Mouse (Mus musculus): ENCODE data around the gene 6030408B16Rik. TPM values are rescaled to one million over a fixed set of nuclear protein-coding genes. Genes with fewer than 3 reads are reported as not detected.

Gene 6030408B16Rik
- polyA plus RNA-seq, 1 experiment from 2014 or later: 0.66 TPM

- H3K4me1 ChIP-seq (replicated peaks): peaks cover 20% of the 10 kb centered on the region
- H3K4me2 ChIP-seq: no peak overlapping the region
- no peaks in the 10 kb centered on the region for H3K9me3 ChIP-seq
- peaks cover 22% of the 10 kb centered on the region; the same call in 1 of the 2 replicates for H3K27me3 ChIP-seq
- no peaks in the 10 kb centered on the region for H3K36me3 ChIP-seq
- H3K9ac ChIP-seq: no peak overlapping the region
- H3K27ac ChIP-seq: no peak overlapping the region
- WGBS: 89% methylated on average over 7 of the region's 7 CpGs
- no peak overlapping the region for H3K4me3 ChIP-seq
- ATAC-seq (ENCODE audit: low FRiP score): no peak
These were observed 37.1 kb upstream of the 6030408B16Rik start for GRCm38 (mm10) chr15:101255842-101256462.

GRCm38 (mm10) chr15:101256463-101257206, 36.4 kb upstream of the 6030408B16Rik start:
- Histone ChIP-seq H3K9ac (no peak overlapping the region), H3K4me3 (no peak overlapping the region), H3K27me3 (peaks cover 17% of the 10 kb centered on the region; the same call in 1 of the 2 replicates), H3K4me2 (no peak overlapping the region), H3K36me3 (no peaks in the 10 kb centered on the region), H3K9me3 (no peaks in the 10 kb centered on the region), H3K27ac (no peak overlapping the region), H3K4me1 (replicated peaks) (peaks cover 20% of the 10 kb centered on the region)
- WGBS: 83% methylated on average over 14 of the region's 14 CpGs
- ATAC-seq (ENCODE audit: low FRiP score): no peak

GRCm38 (mm10) chr15:101258420-101258819, 34.6 kb upstream of the 6030408B16Rik start:
- no peak for ATAC-seq (ENCODE audit: low FRiP score)
- H3K4me3 ChIP-seq: no peak overlapping the region
- H3K9ac ChIP-seq: no peak overlapping the region
- no peaks in the 10 kb centered on the region for H3K9me3 ChIP-seq
- 87% methylated on average over 11 of the region's 11 CpGs for WGBS
- 0 out of 2 replicates have a peak, but pooled peaks cover 10% of the 10 kb centered on the region for H3K27me3 ChIP-seq
- H3K4me2 ChIP-seq: no peak overlapping the region
- H3K27ac ChIP-seq: no peak overlapping the region
- peaks cover 20% of the 10 kb centered on the region for H3K4me1 ChIP-seq (replicated peaks)
- no peaks in the 10 kb centered on the region for H3K36me3 ChIP-seq

GRCm38 (mm10) chr15:101259922-101260321, 33.1 kb upstream of the 6030408B16Rik start:
- Histone ChIP-seq H3K27me3 (peaks cover 18% of the 10 kb centered on the region; the same call in 1 of the 2 replicates), H3K4me1 (replicated peaks) (peaks cover 8% of the 10 kb centered on the region), H3K9ac (no peak overlapping the region), H3K4me2 (no peak overlapping the region), H3K36me3 (no peaks in the 10 kb centered on the region), H3K27ac (no peak overlapping the region), H3K9me3 (no peaks in the 10 kb centered on the region), H3K4me3 (no peak overlapping the region)
- 74% methylated on average over 3 of the region's 3 CpGs for WGBS
- no peak for ATAC-seq (ENCODE audit: low FRiP score)

- ATAC-seq (ENCODE audit: low FRiP score): no peak; the same call in 1 of the 2 replicates
- Histone ChIP-seq H3K4me3 (no peak overlapping the region), H3K4me2 (no peak overlapping the region), H3K36me3 (no peaks in the 10 kb centered on the region), H3K9me3 (no peaks in the 10 kb centered on the region), H3K4me1 (replicated peaks) (peaks cover 8% of the 10 kb centered on the region), H3K27ac (no peak overlapping the region), H3K27me3 (peaks cover 22% of the 10 kb centered on the region), H3K9ac (no peak overlapping the region)
- 53% methylated on average over 10 of the region's 10 CpGs for WGBS
These were observed 32.6 kb upstream of the 6030408B16Rik start for GRCm38 (mm10) chr15:101260387-101260786.

GRCm38 (mm10) chr15:101260874-101261622, 32.0 kb upstream of the 6030408B16Rik start:
- Histone ChIP-seq H3K4me2 (no peak overlapping the region), H3K27ac (peak overlapping the region; percentile 62; the same call in 1 of the 2 replicates), H3K36me3 (no peaks in the 10 kb centered on the region), H3K27me3 (peaks cover 28% of the 10 kb centered on the region), H3K9me3 (no peaks in the 10 kb centered on the region), H3K9ac (no peak overlapping the region), H3K4me1 (replicated peaks) (peaks cover 15% of the 10 kb centered on the region), H3K4me3 (no peak overlapping the region)
- 72% methylated on average over 13 of the region's 13 CpGs for WGBS
- ATAC-seq (ENCODE audit: low FRiP score): no peak

- Histone ChIP-seq H3K27me3 (peaks cover 38% of the 10 kb centered on the region), H3K4me3 (no peak overlapping the region), H3K9me3 (no peaks in the 10 kb centered on the region), H3K36me3 (no peaks in the 10 kb centered on the region), H3K4me1 (replicated peaks) (peaks cover 27% of the 10 kb centered on the region), H3K4me2 (no peak overlapping the region), H3K27ac (no peak overlapping the region), H3K9ac (no peak overlapping the region)
- whole genome bisulfite sequencing: 68% methylated on average over 5 of the region's 5 CpGs
- ATAC-seq (ENCODE audit: low FRiP score): no peak
These were observed 30.5 kb upstream of the 6030408B16Rik start for GRCm38 (mm10) chr15:101262502-101262901.

GRCm38 (mm10) chr15:101266132-101266963, 26.7 kb upstream of the 6030408B16Rik start:
- Histone ChIP-seq H3K36me3 (peaks cover 13% of the 10 kb centered on the region), H3K27me3 (peaks cover 50% of the 10 kb centered on the region), H3K9ac (peak overlapping the region; percentile 71), H3K4me2 (peak overlapping the region; percentile 89), H3K4me1 (replicated peaks) (peaks cover 19% of the 10 kb centered on the region), H3K27ac (0 out of 2 replicates have a peak overlapping the region, but pooled peaks have one; percentile 9), H3K9me3 (no peaks in the 10 kb centered on the region), H3K4me3 (peak overlapping the region; percentile 53)
- ATAC-seq (ENCODE audit: low FRiP score): peak; percentile 77
- WGBS: under 1% methylated on average over 50 of the region's 57 CpGs

GRCm38 (mm10) chr15:101267053-101268032, 25.7 kb upstream of the 6030408B16Rik start:
- H3K9ac ChIP-seq: peak overlapping the region; percentile 71

GRCm38 (mm10) chr15:101270101-101270820, 22.8 kb upstream of the 6030408B16Rik start:
- H3K4me1 ChIP-seq (replicated peaks): peaks cover 19% of the 10 kb centered on the region
- H3K4me3 ChIP-seq: no peak overlapping the region
- no peak for ATAC-seq (ENCODE audit: low FRiP score)
- no peak overlapping the region for H3K4me2 ChIP-seq
- 89% methylated on average over 29 of the region's 29 CpGs for WGBS
- peaks cover 38% of the 10 kb centered on the region for H3K36me3 ChIP-seq
- no peak overlapping the region for H3K27ac ChIP-seq
- no peaks in the 10 kb centered on the region for H3K9me3 ChIP-seq
- no peak overlapping the region for H3K9ac ChIP-seq
- H3K27me3 ChIP-seq: peaks cover 35% of the 10 kb centered on the region

More at GRCm38 (mm10) chr15:101267053-101268032, 25.7 kb upstream of the 6030408B16Rik start:
- 6% methylated on average over 25 of the region's 25 CpGs for WGBS
- H3K4me3 ChIP-seq: peak overlapping the region; percentile 53
- H3K27ac ChIP-seq: no peak overlapping the region
- H3K36me3 ChIP-seq: peaks cover 17% of the 10 kb centered on the region
- ATAC-seq (ENCODE audit: low FRiP score): peak; percentile 19; the same call in 1 of the 2 replicates
- peaks cover 19% of the 10 kb centered on the region for H3K4me1 ChIP-seq (replicated peaks)
- peak overlapping the region; percentile 89 for H3K4me2 ChIP-seq
- H3K9me3 ChIP-seq: no peaks in the 10 kb centered on the region
- H3K27me3 ChIP-seq: peaks cover 49% of the 10 kb centered on the region
